In genomic region chr4:110145229-110145628, GRCm38 (mm10) we compare ENCODE assay signal across 13 mouse cellular contexts.
"Had no signal": no experiment of that assay in that cellular context is flagged by ENCODE, and none has a peak within 500 bp of the region (broad histone marks: within the 10 kb centered on the region; RNA-seq: fewer than 3 reads in every experiment).

No protein-coding gene starts in this region.

- H3K9ac ChIP-seq: limb, embryonic 13.5 days; liver, embryonic 15.5 days; midbrain, embryonic 13.5 days; neural tube, embryonic 12.5 days had no signal

- H3K27me3 ChIP-seq: limb, embryonic 13.5 days; liver, embryonic 15.5 days; midbrain, embryonic 13.5 days; neural tube, embryonic 12.5 days had no signal

- H3K4me2 ChIP-seq: limb, embryonic 13.5 days; liver, embryonic 11.5 days; liver, embryonic 15.5 days; midbrain, embryonic 13.5 days; neural tube, embryonic 12.5 days had no signal

- H3K4me3 ChIP-seq: limb, embryonic 13.5 days; liver, embryonic 15.5 days; midbrain, embryonic 13.5 days; neural tube, embryonic 12.5 days had no signal

- ATAC-seq: hindbrain, embryonic 16.5 days; lung, postnatal 0 days; midbrain, embryonic 13.5 days had no signal

- H3K36me3 ChIP-seq: limb, embryonic 13.5 days; liver, embryonic 15.5 days; midbrain, embryonic 13.5 days; neural tube, embryonic 12.5 days had no signal

- H3K9me3 ChIP-seq: limb, embryonic 13.5 days; liver, embryonic 15.5 days; midbrain, embryonic 13.5 days; neural tube, embryonic 12.5 days had no signal

- H3K27ac ChIP-seq: limb, embryonic 13.5 days; liver, embryonic 15.5 days; midbrain, embryonic 13.5 days; neural tube, embryonic 12.5 days had no signal

- H3K4me1 ChIP-seq: limb, embryonic 13.5 days; liver, embryonic 15.5 days; midbrain, embryonic 13.5 days; neural tube, embryonic 12.5 days had no signal

- DNase-seq: kidney, adult 8-10 months; kidney, postnatal 14 days; lung, adult 2 months; lung, postnatal 36 days; thymus, adult 2 months; thymus, postnatal 25 days had no signal
